Mouse (Mus musculus) liver, embryonic 16.5 days (tissue): ENCODE results near the gene Echdc1. TPM values are rescaled to one million over a fixed set of nuclear protein-coding genes. Genes with fewer than 3 reads are reported as not detected.

Experiments
- ATAC-seq: fragments of 200-750 bp; cut with Nextera tagmentation; 2 replicates; pipeline ENCODE4 v1.8.0; 2017; ENCODE audit warnings: low read depth, mild to moderate bottlenecking, moderate number of reproducible peaks, moderate library complexity
- H3K27ac ChIP-seq: fragments of 300-500 bp; sonication (generic); 2 replicates; pipeline ENCODE4 v1.5.1; 2014; ENCODE audit warnings: mild to moderate bottlenecking, low read length
- H3K27me3 ChIP-seq: fragments of 300-500 bp; sonication (generic); 2 replicates; pipeline ENCODE4 v1.6.1; 2014; ENCODE audit warnings: low read depth, low read length, mixed read lengths; ENCODE audit not compliant: control insufficient read depth, insufficient read depth
- H3K36me3 ChIP-seq: fragments of 300-500 bp; sonication (generic); 2 replicates; pipeline ENCODE4 v1.6.1; 2014; ENCODE audit warnings: mild to moderate bottlenecking; ENCODE audit not compliant: control insufficient read depth, insufficient read depth
- H3K4me1 ChIP-seq: fragments of 300-500 bp; sonication (generic); 2 replicates; pipeline ENCODE4 v1.6.1; 2014; ENCODE audit warnings: low read depth, low read length, mixed read lengths; ENCODE audit not compliant: control insufficient read depth
- H3K4me2 ChIP-seq: fragments of 300-500 bp; sonication (generic); 2 replicates; pipeline ENCODE4 v1.6.1; 2014; ENCODE audit warnings: low read depth, low read length, mixed read lengths
- H3K4me3 ChIP-seq: fragments of 300-500 bp; sonication (generic); 2 replicates; pipeline ENCODE4 v1.5.1; 2014; ENCODE audit warnings: low read depth, mild to moderate bottlenecking, low read length
- H3K9ac ChIP-seq: fragments of 300-500 bp; sonication (generic); 2 replicates; pipeline ENCODE4 v1.6.1; 2014; ENCODE audit warnings: low read depth, low read length
- H3K9me3 ChIP-seq: fragments of 300-500 bp; sonication (generic); replicated peaks from 2 replicates; pipeline ENCODE4 v1.6.1; 2016; ENCODE audit warnings: low read length; ENCODE audit not compliant: control insufficient read depth
- WGBS: fragments of 180-500 bp; shearing (Covaris S2); extraction: QIAGEN DNeasy Blood & Tissue Kit; methylation state at CpG from one replicate; pipeline ENCODE4 v1.1.7; 2014; ENCODE audit not compliant: insufficient replicate concordance; 5-methylcytosine and 5-hydroxymethylcytosine counted together
- polyA plus RNA-seq: library from polyadenylated mRNA; unstranded; fragments of >200 nt; fragmentation: Nextera tagmentation; extraction: Ambion mirVana; gene quantifications from 2 replicates; pipeline ENCODE4 v1.2.1, GENCODE M21; 2015

Gene Echdc1
- polyA plus RNA-seq, 1 experiment from 2014 or later = 18.7 TPM

- Histone ChIP-seq H3K27ac (no peak overlapping the region), H3K9me3 (no peaks in the 10 kb centered on the region), H3K4me3 (no peak overlapping the region), H3K36me3 (peaks cover 15% of the 10 kb centered on the region), H3K4me1 (no peaks in the 10 kb centered on the region), H3K4me2 (no peak overlapping the region), H3K27me3 (no peaks in the 10 kb centered on the region), H3K9ac (no peak overlapping the region)
- WGBS = 80% methylated on average over 4 of the region's 4 CpGs
- no peak for ATAC-seq
Measured at GRCm38 (mm10) chr10:29344232-29344631, 31.3 kb downstream of the Echdc1 start.

DNA sequence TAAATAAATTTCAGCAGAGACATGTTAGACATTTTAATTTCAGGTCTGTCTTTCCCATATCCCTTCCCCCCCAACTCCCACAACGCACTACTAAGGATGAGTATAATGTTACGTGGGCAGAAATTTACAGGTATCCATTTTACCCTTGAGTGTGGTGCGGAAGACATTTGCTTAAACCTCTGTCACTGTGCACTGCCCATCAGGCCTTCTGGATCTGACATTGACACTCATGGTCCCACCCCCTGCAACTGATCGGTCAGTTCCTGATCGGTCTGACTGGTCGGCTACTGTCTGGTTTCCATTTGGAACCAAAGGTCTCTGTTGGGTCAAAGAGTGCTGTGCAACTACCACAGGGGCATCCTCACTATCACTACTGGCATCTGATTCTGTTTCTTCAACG, 33.7 kb downstream of the Echdc1 start:
- Histone ChIP-seq H3K27ac (no peak overlapping the region), H3K4me1 (no peaks in the 10 kb centered on the region), H3K9ac (no peak overlapping the region), H3K4me3 (no peak overlapping the region), H3K27me3 (no peaks in the 10 kb centered on the region), H3K9me3 (no peaks in the 10 kb centered on the region), H3K36me3 (peaks cover 20% of the 10 kb centered on the region), H3K4me2 (no peak overlapping the region)
- 84% methylated on average over 7 of the region's 7 CpGs for WGBS
- ATAC-seq = no peak

- Histone ChIP-seq H3K36me3 (peaks cover 13% of the 10 kb centered on the region), H3K27ac (no peak overlapping the region), H3K4me2 (no peak overlapping the region), H3K4me3 (no peak overlapping the region), H3K9ac (no peak overlapping the region), H3K9me3 (no peaks in the 10 kb centered on the region), H3K27me3 (no peaks in the 10 kb centered on the region), H3K4me1 (no peaks in the 10 kb centered on the region)
- ATAC-seq = no peak
- 70% methylated on average over 2 of the region's 2 CpGs for WGBS
Measured at GRCm38 (mm10) chr10:29351420-29351819, 38.5 kb downstream of the Echdc1 start.

DNA sequence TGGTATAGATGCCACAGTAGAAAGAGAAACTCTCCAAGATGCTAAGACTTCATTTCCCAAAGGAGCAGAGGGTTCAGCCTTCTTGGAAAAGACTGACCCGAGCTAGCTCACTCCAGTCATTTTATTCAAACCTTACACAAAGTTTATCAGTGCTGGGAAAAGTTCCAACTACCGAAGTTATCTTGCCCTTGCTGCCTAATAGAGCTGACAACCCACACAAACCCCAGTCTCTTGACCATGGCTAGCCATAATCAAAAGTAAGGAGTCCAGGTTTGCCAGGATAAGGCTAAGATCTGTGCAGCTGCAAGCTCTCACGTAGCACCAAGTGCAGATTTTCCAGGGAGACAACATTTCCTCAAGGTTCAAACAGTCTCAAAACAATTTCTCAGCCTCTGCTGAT, 39.6 kb downstream of the Echdc1 start:
- Histone ChIP-seq H3K36me3 (peaks cover 6% of the 10 kb centered on the region), H3K27ac (no peak overlapping the region), H3K9me3 (no peaks in the 10 kb centered on the region), H3K4me2 (no peak overlapping the region), H3K4me1 (no peaks in the 10 kb centered on the region), H3K4me3 (no peak overlapping the region), H3K27me3 (no peaks in the 10 kb centered on the region), H3K9ac (no peak overlapping the region)
- 50% methylated on average over 3 of the region's 3 CpGs for WGBS
- no peak for ATAC-seq

- Histone ChIP-seq H3K27me3 (no peaks in the 10 kb centered on the region), H3K9ac (no peak overlapping the region), H3K4me2 (no peak overlapping the region), H3K36me3 (peaks cover 5% of the 10 kb centered on the region), H3K27ac (no peak overlapping the region), H3K4me3 (no peak overlapping the region), H3K4me1 (no peaks in the 10 kb centered on the region), H3K9me3 (no peaks in the 10 kb centered on the region)
- WGBS = 75% methylated on average over 7 of the region's 7 CpGs
- no peak for ATAC-seq
Measured at GRCm38 (mm10) chr10:29354183-29354582, 41.2 kb downstream of the Echdc1 start.

DNA sequence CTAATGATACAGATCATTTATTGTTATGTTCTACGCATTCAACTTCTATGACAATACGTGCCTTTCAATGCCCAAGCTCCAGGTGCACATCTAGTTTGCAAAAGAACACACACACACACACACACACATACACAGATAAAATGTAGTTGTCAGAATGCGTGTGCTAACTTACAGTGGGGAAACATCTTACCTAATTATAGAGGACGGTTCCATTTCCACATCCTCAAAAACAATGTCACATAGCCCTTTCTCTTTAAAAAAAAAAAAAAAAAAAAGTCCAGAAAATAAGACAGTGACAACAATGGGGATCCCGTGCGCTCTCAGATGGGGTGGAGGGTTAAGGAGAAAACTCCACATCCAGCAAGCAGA, 48.1 kb downstream of the Echdc1 start:
- ATAC-seq = no peak
- Histone ChIP-seq H3K9ac (peak overlapping the region; percentile 92), H3K27me3 (no peaks in the 10 kb centered on the region), H3K9me3 (no peaks in the 10 kb centered on the region), H3K4me1 (peaks cover 9% of the 10 kb centered on the region), H3K4me2 (peak overlapping the region; percentile 73), H3K36me3 (no peaks in the 10 kb centered on the region), H3K4me3 (peak overlapping the region; percentile 92), H3K27ac (peak overlapping the region; percentile 95)
- under 1% methylated on average over 6 of the region's 6 CpGs for WGBS

- Histone ChIP-seq H3K9me3 (no peaks in the 10 kb centered on the region), H3K4me3 (peak overlapping the region; percentile 92), H3K4me2 (peak overlapping the region; percentile 73), H3K36me3 (no peaks in the 10 kb centered on the region), H3K9ac (peak overlapping the region; percentile 92), H3K27me3 (no peaks in the 10 kb centered on the region), H3K27ac (peak overlapping the region; percentile 95), H3K4me1 (peaks cover 9% of the 10 kb centered on the region)
- peak; percentile 97 for ATAC-seq
- 1% methylated on average over 76 of the region's 100 CpGs for WGBS
Measured at GRCm38 (mm10) chr10:29361464-29362196, 48.7 kb downstream of the Echdc1 start.

DNA sequence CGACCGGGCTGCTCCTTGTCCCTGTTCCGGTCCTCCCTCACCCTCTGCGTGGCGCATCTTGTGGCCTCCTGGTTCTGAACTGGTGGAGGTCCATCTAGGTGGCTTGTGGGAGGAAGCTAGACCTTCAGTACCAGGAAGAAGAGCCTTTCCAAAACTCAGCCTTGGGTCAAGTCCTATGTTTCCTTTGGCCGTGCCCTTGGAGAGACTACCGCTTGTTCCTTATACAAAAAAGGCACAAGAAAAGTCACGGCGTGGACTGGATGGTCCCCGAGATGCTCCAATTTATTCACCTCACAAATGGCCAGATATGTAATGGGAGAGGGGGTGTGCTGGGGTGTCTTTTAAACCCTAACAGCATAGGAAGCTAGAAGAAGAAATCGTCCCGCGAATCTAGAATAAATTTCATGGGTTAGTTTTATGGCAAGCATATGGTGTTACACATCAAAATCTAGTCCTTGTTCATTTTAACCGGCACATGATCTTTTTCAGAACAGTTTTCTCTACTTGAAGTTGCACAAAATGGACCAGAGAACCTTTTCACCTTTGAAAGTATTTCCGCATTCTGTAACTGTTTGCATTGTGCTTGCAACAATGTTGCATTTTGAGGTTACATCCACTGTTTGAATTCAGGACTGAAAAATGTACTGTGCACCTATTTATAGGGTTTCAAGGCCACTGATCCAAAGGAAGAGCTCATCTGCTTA, 49.4 kb downstream of the Echdc1 start, which contains the start of gene Rnf146:
Rnf146 (minus strand) TSS at position 246 of the 704 bp plus-strand sequence.
- Histone ChIP-seq H3K36me3 (no peaks in the 10 kb centered on the region), H3K9ac (peak within 1 kb of the TSS; percentile 92), H3K4me1 (peaks cover 9% of the 10 kb centered on the region), H3K27me3 (no peaks in the 10 kb centered on the region), H3K9me3 (no peaks in the 10 kb centered on the region), H3K4me2 (peak within 1 kb of the TSS; percentile 73), H3K27ac (peak within 1 kb of the TSS; percentile 95), H3K4me3 (peak within 1 kb of the TSS; percentile 92)
- 7% methylated on average over 15 of the region's 15 CpGs for WGBS
- ATAC-seq = peak; percentile 6; the same call in 1 of the 2 replicates

DNA sequence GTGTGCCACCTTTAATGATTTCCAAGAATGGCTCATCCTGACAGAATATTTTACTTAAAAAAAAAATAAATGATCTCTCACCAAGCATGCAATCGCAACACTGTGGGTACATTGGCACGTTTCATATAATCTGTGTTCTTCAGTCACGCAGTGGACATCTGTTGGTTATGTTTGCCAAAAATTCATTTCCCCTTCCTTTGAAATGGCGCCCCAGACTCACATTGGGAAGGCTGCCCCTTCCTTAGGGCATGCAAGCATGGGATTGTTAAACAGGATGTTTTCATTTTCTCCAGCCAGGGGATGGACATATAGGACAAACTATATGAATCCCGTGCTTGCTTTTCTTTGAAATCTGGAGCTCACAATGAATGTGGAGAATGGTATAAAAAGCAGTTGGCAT, 61.1 kb downstream of the Echdc1 start:
- WGBS = 63% methylated on average over 5 of the region's 5 CpGs
- no peak for ATAC-seq
- H3K4me2 ChIP-seq = no peak overlapping the region
- H3K36me3 ChIP-seq = no peaks in the 10 kb centered on the region
- H3K27ac ChIP-seq = no peak overlapping the region
- H3K4me1 ChIP-seq = no peaks in the 10 kb centered on the region
- no peak overlapping the region for H3K4me3 ChIP-seq
- H3K27me3 ChIP-seq = no peaks in the 10 kb centered on the region
- H3K9me3 ChIP-seq = no peaks in the 10 kb centered on the region
- no peak overlapping the region for H3K9ac ChIP-seq
